Mouse (Mus musculus) testis, adult 2 months (tissue): Measurements from ENCODE around the gene Hnrnpd.

Experiments used
- CTCF ChIP-seq: fragments of 200-500 bp; IDR thresholded peaks from 2 replicates; pipeline ENCODE4 v1.5.1; 2012; ENCODE audit warnings: low read depth, mild to moderate bottlenecking, inconsistent platforms, low read length, moderate library complexity; ENCODE audit not compliant: control insufficient read depth, insufficient read depth, insufficient replicate concordance
- POLR2A ChIP-seq: fragments of 200-500 bp; IDR thresholded peaks from 2 replicates; pipeline ENCODE4 v1.6.1; 2012; ENCODE audit warnings: low read depth, mild to moderate bottlenecking, inconsistent platforms, low read length, moderate library complexity; ENCODE audit not compliant: control insufficient read depth

DNA sequence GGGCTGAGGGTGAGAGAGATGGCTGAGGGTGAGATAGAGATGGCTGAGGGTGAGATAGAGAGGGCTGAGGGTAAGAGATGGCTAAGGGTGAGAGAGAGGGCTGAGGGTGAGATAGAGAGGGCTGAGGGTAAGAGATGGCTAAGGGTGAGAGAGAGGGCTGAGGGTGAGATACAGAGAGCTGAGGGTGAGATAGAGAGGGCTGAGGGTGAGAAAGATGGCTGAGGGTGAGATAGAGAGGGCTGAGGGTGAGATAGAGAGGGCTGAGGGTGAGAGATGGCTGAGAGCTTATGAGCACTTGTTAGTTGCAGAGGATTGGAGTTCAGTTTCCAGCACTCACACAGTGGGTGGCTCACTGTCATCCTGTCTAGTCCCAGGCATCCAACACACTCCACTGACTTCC is 41.4 kb upstream of the Hnrnpd start:
- TF ChIP-seq POLR2A (no peak), CTCF (no peak)
